Mouse (Mus musculus) spleen, adult 2 months (tissue): Measurements from ENCODE around the gene Spdye4b. TPM values are rescaled to one million over a fixed set of nuclear protein-coding genes. Genes with fewer than 3 reads are reported as not detected.

ENCODE experiments used
- DNase-seq, 2 experiments: peaks; one replicate each; pipeline versions ENCODE4 v3.0.0 to v3.0.0-alpha.2; 2012 to 2021; ENCODE audit warnings: low spot score in 2 of 2, low read depth in 1 of 2
- H3K27ac ChIP-seq: fragments of 200-500 bp; 2 replicates; pipeline ENCODE4 v1.5.1; 2012; ENCODE audit warnings: low read length, inconsistent platforms; ENCODE audit not compliant: insufficient read depth
- H3K27me3 ChIP-seq: fragments of 200-500 bp; 2 replicates; pipeline ENCODE4 v1.6.1; 2012; ENCODE audit warnings: mild to moderate bottlenecking, moderate library complexity, low read length, inconsistent platforms; ENCODE audit not compliant: control insufficient read depth, insufficient read depth
- H3K36me3 ChIP-seq: fragments of 200-500 bp; 2 replicates; pipeline ENCODE4 v1.6.1; 2012; ENCODE audit warnings: mild to moderate bottlenecking, low read length, inconsistent platforms; ENCODE audit not compliant: control insufficient read depth, insufficient read depth
- H3K4me1 ChIP-seq: fragments of 200-500 bp; 2 replicates; pipeline ENCODE4 v1.6.1; 2011; ENCODE audit warnings: inconsistent platforms; ENCODE audit not compliant: control insufficient read depth, insufficient read depth, insufficient read length
- H3K4me3 ChIP-seq: fragments of 200-500 bp; 2 replicates; pipeline ENCODE4 v1.5.1; 2011; ENCODE audit warnings: mild to moderate bottlenecking, inconsistent platforms; ENCODE audit not compliant: insufficient read depth, insufficient read length; ENCODE audit errors: extremely low read depth
- CTCF ChIP-seq: fragments of 200-500 bp; IDR thresholded peaks from 2 replicates; pipeline ENCODE4 v1.5.1; 2011; ENCODE audit warnings: mild to moderate bottlenecking, inconsistent platforms; ENCODE audit not compliant: insufficient read depth, insufficient read length, insufficient replicate concordance; ENCODE audit errors: extremely low read depth
- POLR2A ChIP-seq: fragments of 200-500 bp; IDR thresholded peaks from 2 replicates; pipeline ENCODE4 v1.6.1; 2011; ENCODE audit warnings: low read depth, low read length, inconsistent platforms
- WGBS: fragments of 180-500 bp; shearing (Covaris S2); methylation state at CpG from one replicate; pipeline ENCODE4 v1.1.7; 2018; 5-methylcytosine and 5-hydroxymethylcytosine counted together
- polyA plus RNA-seq: library from polyadenylated mRNA; depleted of rRNA; stranded (reverse); fragments of >200 nt; gene quantifications from 2 replicates; pipeline ENCODE4 v1.2.3, GENCODE M21; 2012; rRNA removed

Spdye4b gene
- polyA plus RNA-seq, 1 experiment, result not detected

DNA sequence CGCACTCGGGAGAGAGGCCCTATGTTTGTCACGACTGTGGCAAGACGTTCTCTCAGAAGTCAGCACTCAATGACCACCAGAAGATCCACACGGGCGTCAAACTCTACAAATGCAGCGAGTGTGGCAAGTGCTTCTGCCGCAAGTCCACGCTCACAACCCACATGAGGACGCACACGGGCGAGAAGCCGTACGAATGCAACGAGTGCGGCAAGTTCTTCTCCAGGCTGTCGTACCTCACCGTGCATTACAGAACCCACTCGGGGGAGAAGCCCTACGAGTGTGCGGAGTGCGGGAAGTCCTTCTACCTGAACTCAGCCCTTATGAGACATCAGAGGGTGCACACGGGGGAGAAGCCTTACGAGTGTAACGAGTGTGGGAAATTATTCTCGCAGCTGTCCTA lies 64.1 kb downstream of the Spdye4b start:
- 94% methylated on average over 26 of the region's 26 CpGs for WGBS
- no peak overlapping the region for H3K27ac ChIP-seq
- H3K27me3 ChIP-seq, result no peaks in the 10 kb centered on the region
- no peaks in the 10 kb centered on the region for H3K4me1 ChIP-seq
- no peak overlapping the region for H3K4me3 ChIP-seq
- peaks cover 51% of the 10 kb centered on the region for H3K36me3 ChIP-seq
- TF ChIP-seq CTCF, result no peak
- TF ChIP-seq POLR2A, result no peak
- DNase-seq, result no peak

DNA sequence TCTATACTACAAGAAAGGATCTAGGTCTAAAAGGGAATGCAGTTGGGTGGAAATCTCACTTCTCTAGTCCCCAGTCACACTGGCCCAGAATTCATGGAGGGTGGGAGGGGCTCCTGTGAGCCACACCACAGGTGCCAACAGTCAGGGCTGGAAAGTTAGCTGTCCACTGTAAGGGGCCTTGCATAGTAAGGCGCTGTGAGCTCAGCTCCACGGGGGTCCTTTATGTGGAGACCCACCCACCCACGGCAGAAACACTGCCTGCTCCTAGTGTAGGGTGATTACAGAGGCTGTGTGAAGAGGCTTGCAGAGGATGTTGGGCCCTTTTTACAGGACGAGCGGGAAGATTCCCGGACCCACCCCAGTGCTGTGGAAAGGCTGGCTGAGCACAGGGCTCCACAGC lies 71.2 kb downstream of the Spdye4b start:
- WGBS, result 61% methylated on average over 6 of the region's 6 CpGs
- no peak for DNase-seq
- TF ChIP-seq POLR2A (no peak), CTCF (no peak)
- peaks cover 16% of the 10 kb centered on the region; the same call in 1 of the 2 replicates for H3K4me1 ChIP-seq
- peaks cover 17% of the 10 kb centered on the region for H3K27me3 ChIP-seq
- H3K4me3 ChIP-seq, result no peak overlapping the region
- H3K27ac ChIP-seq, result no peak overlapping the region
- peaks cover 9% of the 10 kb centered on the region for H3K36me3 ChIP-seq

DNA sequence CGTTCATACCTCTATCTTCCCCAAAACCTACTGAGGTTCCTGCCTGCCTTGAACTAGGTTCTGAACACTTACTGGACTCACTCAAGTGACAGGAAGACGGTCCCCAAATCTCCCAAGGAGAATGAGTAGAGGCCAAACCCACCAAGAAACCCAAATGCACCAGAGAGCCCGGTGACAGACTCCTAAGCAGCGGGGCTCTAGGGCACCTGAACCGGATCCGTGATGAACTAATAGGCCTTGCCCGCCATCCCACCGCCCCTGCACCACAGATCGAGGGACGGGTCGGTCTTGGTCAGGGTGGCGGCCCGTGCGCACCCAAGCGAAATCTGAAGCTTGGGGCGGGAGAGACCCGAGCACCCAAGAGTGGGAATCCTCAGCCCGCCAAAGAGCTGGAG lies 72.0 kb downstream of the Spdye4b start:
- H3K27ac ChIP-seq, result no peak overlapping the region
- TF ChIP-seq CTCF, result no peak
- no peak for TF ChIP-seq POLR2A
- H3K36me3 ChIP-seq, result peaks cover 6% of the 10 kb centered on the region; the same call in 1 of the 2 replicates
- H3K4me3 ChIP-seq, result no peak overlapping the region
- peaks cover 17% of the 10 kb centered on the region for H3K27me3 ChIP-seq
- DNase-seq, result no peak
- H3K4me1 ChIP-seq, result peaks cover 16% of the 10 kb centered on the region; the same call in 1 of the 2 replicates
- WGBS, result 31% methylated on average over 18 of the region's 18 CpGs

DNA sequence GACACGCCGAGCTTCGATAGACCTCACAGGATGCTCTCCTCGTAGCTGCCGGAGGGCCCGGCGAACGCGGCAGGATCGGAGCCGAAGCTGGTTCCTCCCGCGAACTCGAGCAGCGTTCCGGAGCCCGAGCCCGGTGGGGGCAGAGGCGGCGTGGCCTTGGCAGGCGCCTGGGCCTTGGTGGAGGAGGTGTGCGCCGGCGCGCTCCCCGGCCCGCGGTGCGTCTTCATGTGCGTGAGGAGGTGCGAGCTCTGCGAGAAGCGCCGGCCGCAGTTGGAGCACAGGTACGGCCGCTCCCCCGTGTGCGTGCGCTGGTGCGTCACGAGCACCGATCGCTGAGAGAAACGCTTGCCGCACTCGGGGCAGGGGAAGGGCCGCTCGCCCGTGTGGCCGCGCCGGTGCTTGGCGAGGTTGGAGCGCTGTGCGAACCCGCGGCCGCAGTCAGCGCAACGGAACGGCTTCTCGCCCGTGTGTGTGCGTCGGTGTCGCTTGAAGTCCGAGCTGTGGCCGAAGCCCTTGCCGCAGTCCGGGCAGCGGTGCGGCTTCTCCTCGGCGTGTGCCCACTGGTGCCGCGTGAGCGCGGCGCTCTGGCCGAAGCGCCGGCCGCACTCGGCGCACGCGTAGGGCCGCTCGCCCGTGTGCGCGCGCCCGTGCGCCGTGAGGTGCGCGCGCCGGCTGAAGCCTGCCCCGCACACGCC lies 72.5 kb downstream of the Spdye4b start:
- H3K36me3 ChIP-seq, result peaks cover 6% of the 10 kb centered on the region; the same call in 1 of the 2 replicates
- no peak overlapping the region for H3K27ac ChIP-seq
- no peak for DNase-seq
- TF ChIP-seq POLR2A, result no peak
- no peak for TF ChIP-seq CTCF
- WGBS, result 8% methylated on average over 103 of the region's 103 CpGs
- peaks cover 17% of the 10 kb centered on the region for H3K27me3 ChIP-seq
- H3K4me3 ChIP-seq, result peak overlapping the region; percentile 1; the same call in 1 of the 2 replicates
- H3K4me1 ChIP-seq, result peaks cover 16% of the 10 kb centered on the region; the same call in 1 of the 2 replicates

DNA sequence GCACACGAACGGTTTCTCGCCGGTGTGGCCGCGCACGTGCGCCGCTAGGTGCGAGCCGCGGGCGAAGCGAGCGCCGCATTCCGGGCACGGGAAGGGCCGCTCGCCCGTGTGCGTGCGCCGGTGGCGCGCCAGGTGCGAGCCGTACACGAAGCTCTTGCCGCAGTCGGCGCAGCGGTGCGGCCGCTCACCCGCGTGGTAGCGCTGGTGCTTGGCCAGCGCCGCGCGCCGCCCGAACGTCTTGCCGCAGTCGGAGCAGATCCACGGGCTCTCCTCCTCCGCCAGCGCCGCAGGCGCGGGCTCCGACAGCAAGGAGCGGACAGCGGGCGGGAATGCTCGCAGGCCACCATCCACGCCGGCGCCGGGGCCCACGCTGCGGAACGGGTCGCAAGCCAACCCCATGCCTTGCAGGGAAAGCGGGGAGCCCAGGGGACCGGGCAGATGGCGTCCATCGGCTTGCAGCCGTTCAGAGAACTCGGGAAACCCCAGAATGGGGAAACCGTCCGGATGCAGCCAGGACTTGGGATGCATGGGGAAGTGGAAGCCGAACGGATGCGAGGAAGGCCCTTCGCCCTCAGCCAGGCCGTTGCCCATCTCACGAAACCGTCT lies 73.2 kb downstream of the Spdye4b start:
- TF ChIP-seq CTCF (no peak), POLR2A (no peak)
- Histone ChIP-seq H3K4me3 (peak overlapping the region; percentile 1; the same call in 1 of the 2 replicates), H3K27ac (no peak overlapping the region), H3K27me3 (peaks cover 17% of the 10 kb centered on the region), H3K36me3 (peaks cover 6% of the 10 kb centered on the region; the same call in 1 of the 2 replicates), H3K4me1 (peaks cover 16% of the 10 kb centered on the region; the same call in 1 of the 2 replicates)
- WGBS, result 18% methylated on average over 71 of the region's 81 CpGs
- DNase-seq, result no peak

Other genes with a start within 250 kb of the Spdye4b start
- gene Fscn1, start 220.7 kb upstream of the Spdye4b start, polyA plus RNA-seq, result 33.7 and 59.8 TPM in 2 replicates
- gene Rnf216, start 68.0 kb upstream of the Spdye4b start, polyA plus RNA-seq, result 25.9 and 32.4 TPM in 2 replicates
- not detected in 2 replicates for gene Olfr718-ps1, start 33.4 kb upstream of the Spdye4b start, polyA plus RNA-seq
- 2.6 and 2.7 TPM in 2 replicates for gene Rbak, start 242 bp upstream of the Spdye4b start, polyA plus RNA-seq
- not detected in 2 replicates for gene Spdye4a, start 45.9 kb downstream of the Spdye4b start, polyA plus RNA-seq
- 9.0 and 10.0 TPM in 2 replicates for gene Zfp12, start 54.1 kb downstream of the Spdye4b start, polyA plus RNA-seq
- gene Zfp316, start 89.0 kb downstream of the Spdye4b start, polyA plus RNA-seq, result 4.2 and 7.8 TPM in 2 replicates
- 0.91 and 1.1 TPM in 2 replicates for gene Zfp853, start 112.6 kb downstream of the Spdye4b start, polyA plus RNA-seq
- 24.9 and 35.0 TPM in 2 replicates for gene E130309D02Rik, start 134.3 kb downstream of the Spdye4b start, polyA plus RNA-seq
- 55.2 and 60.2 TPM in 2 replicates for gene Zdhhc4, start 148.2 kb downstream of the Spdye4b start, polyA plus RNA-seq
- gene Grid2ip, start 176.3 kb downstream of the Spdye4b start, polyA plus RNA-seq, result not detected in 2 replicates
- 45.1 and 63.8 TPM in 2 replicates for gene Kdelr2, start 222.8 kb downstream of the Spdye4b start, polyA plus RNA-seq